In genomic region chr4:109484621-109485020, GRCm38 (mm10) we compare ENCODE assay signal across 8 mouse cellular contexts. TPM values are rescaled to one million over a fixed set of nuclear protein-coding genes. Genes with fewer than 3 reads are reported as not detected.
DNase-seq lines count a peak whose midpoint lies in the region; ATAC-seq and TF ChIP-seq lines count a peak whose summit lies in the region.

Gene Rnf11 (minus strand): TSS chr4:109484728.

- no peak within 1 kb of the TSS for H3K4me2 ChIP-seq in intestine, embryonic 15.5 days (replicated peaks)
- no peak within 1 kb of the TSS for H3K4me2 ChIP-seq in lung, postnatal 0 days (replicated peaks; ENCODE audit: low read depth, low read length)

- peak; percentile 15; the same call in 1 of the 2 replicates for TF ChIP-seq EP300 in lung, postnatal 0 days (IDR thresholded peaks at IDR 0.05)

- no peak within 1 kb of the TSS for H3K4me3 ChIP-seq in cerebellum, adult 2 months (replicated peaks; ENCODE audit: insufficient read depth, low read depth, low read length)
- peak within 1 kb of the TSS; percentile 12 for H3K4me3 ChIP-seq in bone marrow, adult 2 months (replicated peaks; ENCODE audit: control insufficient read depth, low read depth, low read length)
- H3K4me3 ChIP-seq in intestine, embryonic 15.5 days (replicated peaks) = no peak within 1 kb of the TSS
- H3K4me3 ChIP-seq in lung, postnatal 0 days (ENCODE audit: low read depth, low read length) = no peak within 1 kb of the TSS

- no peak within 1 kb of the TSS for H3K27ac ChIP-seq in cerebellum, adult 2 months (ENCODE audit: insufficient read depth, low read length)
- H3K27ac ChIP-seq in bone marrow, adult 2 months (ENCODE audit: control insufficient read depth, insufficient read depth, low read depth, low read length, poor library complexity) = no peak within 1 kb of the TSS
- H3K27ac ChIP-seq in intestine, embryonic 15.5 days = no peak within 1 kb of the TSS
- H3K27ac ChIP-seq in lung, postnatal 0 days (ENCODE audit: low read length) = no peak within 1 kb of the TSS

- H3K9ac ChIP-seq in intestine, embryonic 15.5 days = no peak within 1 kb of the TSS
- H3K9ac ChIP-seq in lung, postnatal 0 days (replicated peaks; ENCODE audit: low read depth) = no peak within 1 kb of the TSS

- no peaks in the 10 kb centered on the region for H3K27me3 ChIP-seq in cerebellum, adult 2 months (ENCODE audit: control insufficient read depth, insufficient read depth, low read length)
- no peaks in the 10 kb centered on the region for H3K27me3 ChIP-seq in intestine, embryonic 15.5 days (replicated peaks)
- no peaks in the 10 kb centered on the region for H3K27me3 ChIP-seq in lung, postnatal 0 days (replicated peaks; ENCODE audit: insufficient read depth, low read length)

- TF ChIP-seq CTCF in cerebellum, adult 2 months (IDR thresholded peaks at IDR 0.05; ENCODE audit: borderline replicate concordance, insufficient read depth, low read depth, low read length) = no peak
- TF ChIP-seq CTCF in bone marrow, adult 2 months (IDR thresholded peaks at IDR 0.05; ENCODE audit: control insufficient read depth, insufficient read depth, low read length) = no peak
- no peak for TF ChIP-seq CTCF in lung, postnatal 0 days (IDR thresholded peaks at IDR 0.05)

- H3K4me1 ChIP-seq in cerebellum, adult 2 months (ENCODE audit: control insufficient read depth, insufficient read depth, low read length) = no peaks in the 10 kb centered on the region
- peaks cover 4% of the 10 kb centered on the region; the same call in 1 of the 2 replicates for H3K4me1 ChIP-seq in bone marrow, adult 2 months (ENCODE audit: control insufficient read depth, insufficient read depth, low read length)
- H3K4me1 ChIP-seq in intestine, embryonic 15.5 days (replicated peaks) = no peaks in the 10 kb centered on the region
- no peaks in the 10 kb centered on the region for H3K4me1 ChIP-seq in lung, postnatal 0 days (ENCODE audit: insufficient read depth, low read depth, low read length)

- no peak for DNase-seq in cerebellum, adult 2 months
- DNase-seq in cerebellum, postnatal 14 days = no peak
- DNase-seq in gastrocnemius, postnatal 25 days = no peak
- peak; percentile 63 for DNase-seq in lung, postnatal 0 days (ENCODE audit: low spot score)
- no peak for DNase-seq in ovary, adult 18-20 months (ENCODE audit: low spot score)

- WGBS in cerebellum, adult 2 months = 85% methylated on average over 3 of the region's 3 CpGs
- 48% methylated on average over 3 of the region's 3 CpGs for WGBS in bone marrow, adult 2 months
- WGBS in intestine, embryonic 15.5 days = 83% methylated on average over 3 of the region's 3 CpGs
- 55% methylated on average over 3 of the region's 3 CpGs for WGBS in lung, postnatal 0 days

- no peak for TF ChIP-seq POLR2A in cerebellum, adult 2 months (IDR thresholded peaks at IDR 0.05; ENCODE audit: borderline replicate concordance, insufficient read depth, low read length)
- TF ChIP-seq POLR2A in bone marrow, adult 2 months (IDR thresholded peaks at IDR 0.05; ENCODE audit: borderline replicate concordance, control insufficient read depth, low read depth, low read length) = no peak

- H3K9me3 ChIP-seq in intestine, embryonic 15.5 days = no peaks in the 10 kb centered on the region
- H3K9me3 ChIP-seq in lung, postnatal 0 days (ENCODE audit: low read length) = no peaks in the 10 kb centered on the region

- H3K36me3 ChIP-seq in intestine, embryonic 15.5 days = no peaks in the 10 kb centered on the region
- H3K36me3 ChIP-seq in lung, postnatal 0 days (ENCODE audit: insufficient read depth, low read length) = no peaks in the 10 kb centered on the region

- ATAC-seq in intestine, embryonic 15.5 days = no peak
- peak; percentile 62 for ATAC-seq in lung, postnatal 0 days
- ATAC-seq in activated CD4-positive, CD25-positive, alpha-beta regulatory T cell, adult 4 months = no peak

RNA-seq across cellular contexts. Expression of gene Rnf11, which starts in this region (rescaled TPM):
- 145 and 161 TPM in 2 replicates for polyA plus RNA-seq in cerebellum, adult 2 months (2012; rRNA removed)
- 32.8 and 39.8 TPM in 2 replicates for polyA plus RNA-seq in bone marrow, adult 2 months (2011; ENCODE audit: insufficient read depth, insufficient read length, low replicate concordance, missing spikeins)
- 100 to 1,000 TPM in 1 of 2 experiments, 10 to 100 TPM in 1; 95.4 to 123 TPM for total RNA-seq in gastrocnemius, postnatal 25 days (2021)
- polyA plus RNA-seq in intestine, embryonic 15.5 days (2015; fragmentation: Nextera tagmentation; extraction: Ambion mirVana) = 30.5 and 32.0 TPM in 2 replicates
- 51.7 and 56.6 TPM in 2 replicates for polyA plus RNA-seq in lung, postnatal 0 days (2015; fragmentation: Nextera tagmentation; extraction: Ambion mirVana)
- 1 to 10 TPM; 4.4 to 6.9 TPM for polyA plus RNA-seq in activated CD4-positive, CD25-positive, alpha-beta regulatory T cell, adult 4 months (2017; shearing (Covaris generic))
